Mouse (Mus musculus) regulatory T cell (primary cell): ENCODE results near the gene Trex2.

Experiments
- in situ Hi-C: fragments of 300-600 bp; cut with MboI, MseI; formaldehyde crosslinking; loops from one replicate; pipeline ENCODE4 v1.15.1; 2025; ENCODE audit warnings: high pct_unique_total_duplicates

Gene Trex2

GRCm38 (mm10) chrX:73432850-73433249 lies 2.3 kb downstream of the Trex2 start:
- in situ Hi-C loops: loop anchor here (5.0 kb wide), 1 partner anchor 371 kb away; the partner anchor contains the start of gene Pnma3

- in situ Hi-C loops: loop anchor here (5.0 kb wide), 1 partner anchor 368 kb away; the partner anchor contains the start of gene Pnma3
These were observed 5.1 kb downstream of the Trex2 start for GRCm38 (mm10) chrX:73430036-73430435.

GRCm38 (mm10) chrX:73412767-73413166 lies 22.4 kb downstream of the Trex2 start:
- in situ Hi-C loops: no loop called here

- in situ Hi-C loops: no loop called here
These were observed 24.1 kb downstream of the Trex2 start, which contains the start of gene Zfp92 for GRCm38 (mm10) chrX:73410880-73411517. TSS of gene Zfp92 (plus strand) at chrX:73411096.

GRCm38 (mm10) chrX:73401616-73402015 lies 33.5 kb downstream of the Trex2 start:
- in situ Hi-C loops: no loop called here

- in situ Hi-C loops: no loop called here
These were observed 34.2 kb downstream of the Trex2 start for GRCm38 (mm10) chrX:73400951-73401350.

- in situ Hi-C loops: loop anchor here (5.0 kb wide), 1 partner anchor 346 kb away; no protein-coding TSS in a partner anchor
These were observed 36.5 kb downstream of the Trex2 start, which contains the start of gene Gm18336 for GRCm38 (mm10) chrX:73398636-73399035. TSS of gene Gm18336 (minus strand) at chrX:73398736.

GRCm38 (mm10) chrX:73396446-73396845 lies 38.7 kb downstream of the Trex2 start:
- in situ Hi-C loops: loop anchor here (5.0 kb wide), 1 partner anchor 344 kb away; no protein-coding TSS in a partner anchor

- in situ Hi-C loops: no loop called here
These were observed 43.7 kb downstream of the Trex2 start for GRCm38 (mm10) chrX:73391481-73391880.

- in situ Hi-C loops: no loop called here
These were observed 50.2 kb downstream of the Trex2 start for GRCm38 (mm10) chrX:73384924-73385323.

- in situ Hi-C loops: no loop called here
These were observed 50.7 kb downstream of the Trex2 start for GRCm38 (mm10) chrX:73384419-73384818.
